ENCODE assay signal across 9 mouse cellular contexts in the genomic region with DNA sequence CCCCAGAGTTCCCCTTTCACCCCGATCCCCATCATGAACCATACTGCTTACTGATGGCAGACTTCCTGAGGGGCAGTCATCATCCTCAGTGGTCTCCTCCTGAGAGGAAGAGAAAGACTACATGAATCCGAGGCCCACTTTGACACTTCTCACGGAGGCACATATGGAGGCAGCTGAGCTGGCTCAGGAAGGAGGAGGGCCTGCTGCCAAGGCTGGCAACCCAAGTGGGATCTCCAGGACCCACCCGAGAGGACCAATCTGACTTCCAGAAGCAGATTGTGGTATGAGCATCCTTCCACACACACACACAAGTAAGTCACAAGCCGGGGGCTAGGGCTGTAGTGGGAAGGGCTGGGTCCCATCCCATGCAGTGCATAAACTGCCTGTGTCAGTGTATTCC. TPM values are rescaled to one million over a fixed set of nuclear protein-coding genes. Genes with fewer than 3 reads are reported as not detected.
"Had no signal": no experiment of that assay in that cellular context is flagged by ENCODE, and none has a peak within 500 bp of the region (broad histone marks: within the 10 kb centered on the region; RNA-seq: fewer than 3 reads in every experiment).

No protein-coding gene starts in this region.

- H3K27me3 ChIP-seq: midbrain, embryonic 12.5 days; neural tube, embryonic 13.5 days had no signal

- H3K4me3 ChIP-seq: left cerebral cortex, adult 2 months; limb, embryonic 12.5 days; liver, embryonic 13.5 days; midbrain, embryonic 12.5 days; neural tube, embryonic 13.5 days had no signal

- H3K4me1 ChIP-seq: limb, embryonic 12.5 days; liver, embryonic 13.5 days; midbrain, embryonic 12.5 days; neural tube, embryonic 13.5 days had no signal

- H3K36me3 ChIP-seq: limb, embryonic 12.5 days; liver, embryonic 13.5 days; midbrain, embryonic 12.5 days; neural tube, embryonic 13.5 days had no signal

- H3K27ac ChIP-seq: left cerebral cortex, adult 2 months; limb, embryonic 12.5 days; liver, embryonic 13.5 days; midbrain, embryonic 12.5 days; neural tube, embryonic 13.5 days; stomach, postnatal 0 days had no signal

- H3K9me3 ChIP-seq: limb, embryonic 12.5 days; liver, embryonic 13.5 days; midbrain, embryonic 12.5 days; neural tube, embryonic 13.5 days had no signal

- H3K9ac ChIP-seq: limb, embryonic 12.5 days; liver, embryonic 13.5 days; liver, postnatal 0 days; midbrain, embryonic 12.5 days; neural tube, embryonic 13.5 days had no signal

- ATAC-seq: midbrain, embryonic 16.5 days had no signal

- H3K4me2 ChIP-seq: limb, embryonic 12.5 days; liver, embryonic 13.5 days; midbrain, embryonic 12.5 days; neural tube, embryonic 13.5 days had no signal

RNA-seq across cellular contexts. Expression of gene Rgl3, which starts 11.9 kb away (rescaled TPM):
- total RNA-seq: megakaryocyte-erythroid progenitor cell, adult 5-6 weeks had no signal

RNA-seq across cellular contexts. Expression of gene Ccdc151, which starts 25.1 kb away (rescaled TPM):
- total RNA-seq: megakaryocyte-erythroid progenitor cell, adult 5-6 weeks had no signal
- polyA plus RNA-seq: liver, embryonic 13.5 days; liver, postnatal 0 days had no signal
